Mouse (Mus musculus) kidney, adult 2 months (tissue): ENCODE measurements around the gene Scnn1b.

Experiments used
- CTCF ChIP-seq: fragments of 200-500 bp; conservative IDR thresholded peaks from 2 replicates; pipeline ENCODE4 v1.5.1; 2011; ENCODE audit warnings: low read depth, mild to moderate bottlenecking, control low read depth, low read length, moderate library complexity, mixed read lengths; ENCODE audit not compliant: insufficient read depth, insufficient read length
- POLR2A ChIP-seq: fragments of 200-500 bp; IDR thresholded peaks from one replicate; pipeline ENCODE4 v1.6.1; 2011; ENCODE audit warnings: low read depth, low read length, control low read depth

GRCm38 (mm10) chr7:121821632-121822031, 43.2 kb upstream of the Scnn1b start:
- no peak for TF ChIP-seq CTCF
- TF ChIP-seq POLR2A, result no peak
